Mouse (Mus musculus) kidney, embryonic 14.5 days (tissue): ENCODE data around the gene Slc16a13. TPM values are rescaled to one million over a fixed set of nuclear protein-coding genes. Genes with fewer than 3 reads are reported as not detected.

Experiments
- ATAC-seq: fragments of 200-750 bp; cut with Nextera tagmentation; 2 replicates; pipeline ENCODE4 v1.8.0; 2017; ENCODE audit warnings: moderate number of reproducible peaks, mild to moderate bottlenecking, moderate TSS enrichment, moderate library complexity; ENCODE audit not compliant: low FRiP score, low TSS enrichment
- H3K27ac ChIP-seq: fragments of 300-500 bp; sonication (generic); 2 replicates; pipeline ENCODE4 v1.5.1; 2014; ENCODE audit warnings: low read depth, mild to moderate bottlenecking, low read length, moderate library complexity, mixed read lengths
- H3K27me3 ChIP-seq: fragments of 300-500 bp; sonication (generic); 2 replicates; pipeline ENCODE4 v1.6.1; 2014; ENCODE audit warnings: mild to moderate bottlenecking, low read length; ENCODE audit not compliant: control insufficient read depth, insufficient read depth
- H3K36me3 ChIP-seq: fragments of 300-500 bp; sonication (generic); 2 replicates; pipeline ENCODE4 v1.6.1; 2014; ENCODE audit warnings: low read length, mixed read lengths; ENCODE audit not compliant: control insufficient read depth, insufficient read depth
- H3K4me1 ChIP-seq: fragments of 300-500 bp; sonication (generic); 2 replicates; pipeline ENCODE4 v1.6.1; 2014; ENCODE audit warnings: low read length, mixed read lengths; ENCODE audit not compliant: control insufficient read depth, insufficient read depth
- H3K4me2 ChIP-seq: fragments of 300-500 bp; sonication (generic); replicated peaks from 2 replicates; pipeline ENCODE4 v1.6.1; 2014; ENCODE audit warnings: low read depth, mild to moderate bottlenecking, low read length
- H3K4me3 ChIP-seq: fragments of 300-500 bp; sonication (generic); 2 replicates; pipeline ENCODE4 v1.5.1; 2014; ENCODE audit warnings: mild to moderate bottlenecking, low read length
- H3K9ac ChIP-seq: fragments of 300-500 bp; sonication (generic); 2 replicates; pipeline ENCODE4 v1.6.1; 2014; ENCODE audit warnings: low read depth, mild to moderate bottlenecking, low read length, moderate library complexity
- H3K9me3 ChIP-seq: fragments of 300-500 bp; sonication (generic); 2 replicates; pipeline ENCODE4 v1.6.1; 2016; ENCODE audit warnings: low read length; ENCODE audit not compliant: control insufficient read depth
- WGBS: fragments of 180-500 bp; shearing (Covaris S2); extraction: QIAGEN DNeasy Blood & Tissue Kit; methylation state at CpG from one replicate; pipeline ENCODE4 v1.1.7; 2014; 5-methylcytosine and 5-hydroxymethylcytosine counted together
- polyA plus RNA-seq: library from polyadenylated mRNA; unstranded; fragments of >200 nt; fragmentation: Nextera tagmentation; extraction: Ambion mirVana; gene quantifications from 2 replicates; pipeline ENCODE4 v1.2.1, GENCODE M21; 2014

The Slc16a13 gene
- polyA plus RNA-seq, 1 experiment from 2014 or later, result 14.2 TPM

DNA sequence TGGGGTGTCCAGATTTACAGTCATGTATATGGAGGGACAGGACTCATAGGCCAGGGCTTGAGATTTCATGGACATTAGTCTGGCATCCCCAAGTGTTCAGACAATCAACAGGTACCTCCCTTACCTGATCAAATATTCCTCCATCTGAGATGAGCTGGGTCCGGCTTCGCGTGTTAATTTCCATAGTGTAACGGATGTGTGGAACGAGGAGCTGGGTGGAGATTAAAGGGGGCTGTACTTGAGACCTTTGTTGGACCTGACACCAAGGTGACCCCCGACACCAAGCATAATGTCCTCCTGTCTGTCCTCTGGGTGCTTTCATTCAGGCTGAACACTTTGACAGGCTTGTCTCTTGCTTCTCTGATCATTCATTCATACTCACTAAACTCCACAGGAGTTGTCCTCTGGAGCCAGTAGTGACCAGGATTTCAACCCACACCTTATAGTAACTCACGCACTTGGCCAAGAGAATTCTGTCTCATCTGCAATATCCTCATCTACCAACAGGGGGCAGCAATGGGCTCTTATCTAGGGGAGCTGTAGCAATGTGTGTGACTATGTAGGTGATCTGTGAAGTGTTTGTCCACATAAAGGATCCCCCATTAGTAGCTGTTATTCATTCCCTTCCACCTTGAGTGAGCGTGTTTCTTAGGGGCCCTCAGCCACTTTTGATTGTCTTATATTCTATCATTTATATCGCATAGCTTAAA is 26.4 kb upstream of the Slc16a13 start:
- WGBS, result 55% methylated on average over 9 of the region's 9 CpGs
- H3K36me3 ChIP-seq, result no peaks in the 10 kb centered on the region
- peak; percentile 39; the same call in 1 of the 2 replicates for ATAC-seq
- no peak overlapping the region for H3K4me3 ChIP-seq
- peaks cover 20% of the 10 kb centered on the region for H3K27me3 ChIP-seq
- no peak overlapping the region for H3K4me2 ChIP-seq
- no peaks in the 10 kb centered on the region for H3K4me1 ChIP-seq
- no peak overlapping the region for H3K9ac ChIP-seq
- H3K9me3 ChIP-seq, result no peaks in the 10 kb centered on the region
- no peak overlapping the region for H3K27ac ChIP-seq

GRCm38 (mm10) chr11:70242591-70242990 is 21.7 kb upstream of the Slc16a13 start:
- H3K9me3 ChIP-seq, result no peaks in the 10 kb centered on the region
- H3K36me3 ChIP-seq, result no peaks in the 10 kb centered on the region
- ATAC-seq, result no peak
- H3K4me1 ChIP-seq, result peaks cover 12% of the 10 kb centered on the region
- 66% methylated on average over 11 of the region's 11 CpGs for WGBS
- no peak overlapping the region for H3K4me2 ChIP-seq
- peaks cover 6% of the 10 kb centered on the region for H3K27me3 ChIP-seq
- H3K9ac ChIP-seq, result no peak overlapping the region
- H3K27ac ChIP-seq, result no peak overlapping the region
- H3K4me3 ChIP-seq, result no peak overlapping the region

DNA sequence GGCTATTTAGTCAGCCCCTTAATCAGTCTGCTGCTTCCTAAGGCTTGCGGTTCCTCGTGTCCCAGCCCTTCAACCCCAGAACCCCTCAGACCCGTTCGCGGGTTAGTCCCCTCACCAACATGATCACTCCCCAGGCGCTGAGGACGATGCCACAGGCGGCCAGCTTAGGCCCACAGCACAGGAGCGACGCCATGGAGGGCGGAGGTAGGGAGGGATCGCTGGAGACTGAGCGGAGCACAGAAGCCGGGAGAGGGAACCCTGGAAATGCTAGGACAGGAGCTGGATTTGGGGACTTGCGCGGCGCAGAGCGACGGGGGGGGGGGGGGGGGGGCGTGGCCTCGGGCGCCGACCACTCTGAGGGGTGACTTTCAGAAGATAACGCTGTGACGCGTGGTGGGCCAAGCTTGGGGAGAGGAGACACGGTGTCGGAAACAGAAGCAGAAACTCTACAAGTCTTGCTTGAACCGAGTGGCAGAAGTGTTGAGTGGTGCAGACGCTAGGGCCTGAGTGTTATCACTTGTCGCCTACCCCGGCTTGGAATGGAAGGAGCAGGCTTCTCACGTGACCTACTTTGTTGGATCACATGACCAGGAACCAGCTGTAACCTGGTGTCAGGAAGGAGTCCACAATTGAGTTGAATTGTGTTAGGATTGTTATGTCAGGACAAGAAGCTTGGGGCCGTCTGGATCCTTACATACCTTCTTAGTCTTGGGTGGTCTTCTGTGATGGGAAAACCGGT is 18.8 kb upstream of the Slc16a13 start, which contains the start of the genes Gm21988 and Rnasek:
Gm21988 (minus strand) TSS at position 290 of the 739 bp plus-strand sequence.
Rnasek (minus strand) TSS at position 302 of the 739 bp plus-strand sequence.
- ATAC-seq, result peak; percentile 53
- WGBS, result 1% methylated on average over 32 of the region's 35 CpGs
- H3K4me2 ChIP-seq, result peak within 1 kb of the TSS; percentile 96
- H3K9ac ChIP-seq, result peak within 1 kb of the TSS; percentile 89
- peaks cover 13% of the 10 kb centered on the region for H3K36me3 ChIP-seq
- peak within 1 kb of the TSS; percentile 96 for H3K4me3 ChIP-seq
- H3K27me3 ChIP-seq, result no peaks in the 10 kb centered on the region
- H3K27ac ChIP-seq, result peak within 1 kb of the TSS; percentile 85
- no peaks in the 10 kb centered on the region for H3K9me3 ChIP-seq
- peaks cover 23% of the 10 kb centered on the region for H3K4me1 ChIP-seq

DNA sequence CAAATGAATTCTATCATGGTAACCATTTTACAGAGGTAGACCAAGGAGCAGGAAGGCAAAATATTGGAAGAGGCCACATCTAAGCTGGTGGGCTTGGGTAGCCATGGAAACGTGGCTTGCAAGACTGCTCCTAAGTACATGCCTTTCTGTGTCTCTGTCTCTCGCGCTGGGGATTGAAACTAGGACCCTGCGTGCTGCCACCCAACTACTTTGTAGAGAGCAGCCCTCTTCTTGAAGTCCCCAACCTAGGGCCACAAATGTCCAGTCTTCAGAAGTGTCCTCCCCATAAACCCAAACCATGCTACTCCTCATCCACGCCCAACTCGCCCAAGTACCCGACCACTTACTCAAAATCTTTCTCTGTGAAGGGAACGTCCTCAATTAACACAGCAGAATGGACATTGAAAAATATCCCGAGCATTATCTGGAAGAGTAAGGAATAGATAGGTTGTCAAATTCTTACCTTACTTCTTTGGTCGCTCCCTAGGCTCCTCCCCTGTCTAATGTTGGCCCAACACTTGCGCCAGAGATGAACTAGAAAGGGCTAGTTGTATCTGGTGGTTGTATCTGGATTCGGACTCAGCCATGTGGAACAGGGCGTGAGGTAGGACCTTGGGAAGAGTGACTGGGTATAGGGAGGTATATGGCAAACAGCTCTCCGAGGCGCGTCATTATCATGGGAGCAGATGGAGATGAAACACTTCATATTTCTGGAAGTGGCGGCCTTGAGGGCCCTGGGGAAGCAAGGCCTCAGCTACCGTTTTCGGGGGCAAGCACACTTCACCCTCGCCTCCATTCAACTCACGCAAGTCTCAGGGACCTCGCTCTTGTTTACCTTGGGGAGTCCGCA is 18.0 kb upstream of the Slc16a13 start:
- WGBS, result 12% methylated on average over 23 of the region's 23 CpGs
- ATAC-seq, result no peak
- Histone ChIP-seq H3K27ac (peak overlapping the region; percentile 85), H3K4me1 (peaks cover 23% of the 10 kb centered on the region), H3K4me2 (peak overlapping the region; percentile 96), H3K9ac (peak overlapping the region; percentile 89), H3K36me3 (peaks cover 17% of the 10 kb centered on the region), H3K27me3 (no peaks in the 10 kb centered on the region), H3K9me3 (no peaks in the 10 kb centered on the region), H3K4me3 (peak overlapping the region; percentile 96)

DNA sequence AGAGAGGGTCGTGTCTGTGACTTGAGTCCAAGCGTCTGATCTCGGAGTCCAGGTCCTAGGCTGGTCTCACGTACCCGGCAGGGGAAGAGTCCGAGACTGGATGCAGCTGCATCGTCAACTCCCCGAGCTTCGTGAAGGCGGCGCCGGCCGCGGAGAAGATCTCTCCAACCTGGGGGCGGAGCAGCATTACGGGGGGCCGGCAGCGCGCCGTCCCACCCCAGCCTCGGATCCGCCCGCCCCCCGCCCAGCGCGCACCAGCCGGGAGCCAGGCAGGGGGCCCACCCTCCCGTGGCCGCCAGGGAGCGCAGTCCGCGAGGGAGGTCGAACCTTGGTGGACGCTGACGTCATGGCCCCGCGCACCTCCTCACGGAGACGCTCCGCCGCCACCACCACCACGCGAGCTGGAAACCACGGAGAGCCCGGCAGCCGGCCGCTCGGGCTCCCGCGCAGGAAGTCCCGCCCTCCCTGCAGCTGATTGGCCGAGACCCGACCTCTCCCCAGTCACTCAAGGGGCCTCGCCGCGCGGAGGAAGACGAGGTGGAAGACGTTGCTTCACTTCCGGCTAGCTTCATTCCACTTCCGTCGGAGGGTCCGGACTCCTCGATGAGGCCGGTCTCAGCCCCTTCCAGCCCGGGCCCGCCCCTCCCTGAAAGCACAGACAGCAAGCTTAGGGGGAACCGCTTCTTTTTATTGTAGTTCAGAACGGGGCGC is 16.7 kb upstream of the Slc16a13 start, which contains the start of gene 0610010K14Rik:
0610010K14Rik (minus strand) TSS at position 458 of the 711 bp plus-strand sequence.
- peak; percentile 94 for ATAC-seq
- Histone ChIP-seq H3K9me3 (no peaks in the 10 kb centered on the region), H3K4me3 (peak within 1 kb of the TSS; percentile 96), H3K4me2 (peak within 1 kb of the TSS; percentile 96), H3K9ac (peak within 1 kb of the TSS; percentile 89), H3K27ac (peak within 1 kb of the TSS; percentile 85), H3K36me3 (peaks cover 17% of the 10 kb centered on the region), H3K4me1 (peaks cover 23% of the 10 kb centered on the region), H3K27me3 (no peaks in the 10 kb centered on the region)
- WGBS, result under 1% methylated on average over 61 of the region's 70 CpGs

DNA sequence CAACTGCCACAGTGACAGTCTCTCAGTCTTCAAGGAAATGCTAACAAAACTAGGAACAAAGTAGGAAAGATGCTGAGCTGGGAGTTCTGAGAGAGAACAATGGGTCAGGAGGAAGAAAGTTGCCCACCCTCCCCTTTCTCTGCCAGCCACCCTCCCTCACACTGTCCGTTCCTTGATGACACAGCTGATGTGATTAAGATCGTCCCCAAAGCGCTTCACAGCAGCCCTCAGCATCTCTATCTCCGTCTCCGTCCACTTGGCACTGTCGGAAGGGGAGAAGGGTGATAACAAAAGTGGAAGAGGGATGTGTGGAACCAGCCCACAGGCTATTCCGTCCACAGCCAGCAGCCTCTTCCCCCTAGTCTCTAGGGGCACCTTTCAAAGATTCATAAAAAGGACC is 15.9 kb upstream of the Slc16a13 start:
- peak overlapping the region; percentile 85; the same call in 1 of the 2 replicates for H3K27ac ChIP-seq
- H3K4me1 ChIP-seq, result peaks cover 23% of the 10 kb centered on the region
- peaks cover 17% of the 10 kb centered on the region for H3K36me3 ChIP-seq
- H3K9me3 ChIP-seq, result no peaks in the 10 kb centered on the region
- H3K4me2 ChIP-seq, result peak overlapping the region; percentile 82
- H3K4me3 ChIP-seq, result peak overlapping the region; percentile 96
- peak overlapping the region; percentile 89; the same call in 1 of the 2 replicates for H3K9ac ChIP-seq
- ATAC-seq, result no peak
- H3K27me3 ChIP-seq, result no peaks in the 10 kb centered on the region
- 46% methylated on average over 7 of the region's 7 CpGs for WGBS

- no peak overlapping the region for H3K4me2 ChIP-seq
- WGBS, result 88% methylated on average over 12 of the region's 12 CpGs
- no peak overlapping the region for H3K9ac ChIP-seq
- peaks cover 17% of the 10 kb centered on the region for H3K36me3 ChIP-seq
- H3K9me3 ChIP-seq, result no peaks in the 10 kb centered on the region
- no peaks in the 10 kb centered on the region for H3K27me3 ChIP-seq
- ATAC-seq, result no peak
- H3K27ac ChIP-seq, result no peak overlapping the region
- H3K4me1 ChIP-seq, result peaks cover 20% of the 10 kb centered on the region
- no peak overlapping the region for H3K4me3 ChIP-seq
These were observed 14.5 kb upstream of the Slc16a13 start for GRCm38 (mm10) chr11:70235254-70235900.

GRCm38 (mm10) chr11:70234497-70234896 is 13.6 kb upstream of the Slc16a13 start:
- peaks cover 17% of the 10 kb centered on the region for H3K36me3 ChIP-seq
- ATAC-seq, result no peak
- H3K9me3 ChIP-seq, result no peaks in the 10 kb centered on the region
- H3K27ac ChIP-seq, result peak overlapping the region; percentile 24; the same call in 1 of the 2 replicates
- H3K4me2 ChIP-seq, result no peak overlapping the region
- H3K4me1 ChIP-seq, result peaks cover 18% of the 10 kb centered on the region
- WGBS, result 88% methylated on average over 8 of the region's 8 CpGs
- peaks cover 8% of the 10 kb centered on the region; the same call in 1 of the 2 replicates for H3K27me3 ChIP-seq
- H3K4me3 ChIP-seq, result no peak overlapping the region
- no peak overlapping the region for H3K9ac ChIP-seq
